Comparison of ENCODE assay signal across 16 mouse cellular contexts in genomic region chr3:85813101-85814014, GRCm38 (mm10). TPM values are rescaled to one million over a fixed set of nuclear protein-coding genes. Genes with fewer than 3 reads are reported as not detected.
A peak's percentile ranks its signal among the peaks of the same experiment; 100 is the strongest.
DNase-seq lines count a peak whose midpoint lies in the region; ATAC-seq and TF ChIP-seq lines count a peak whose summit lies in the region.
"Had no signal": no experiment of that assay in that cellular context is flagged by ENCODE, and none has a peak within 500 bp of the region (broad histone marks: within the 10 kb centered on the region; RNA-seq: fewer than 3 reads in every experiment).

No protein-coding gene starts in this region.

- no peak overlapping the region for H3K27ac ChIP-seq in kidney, embryonic 16.5 days (ENCODE audit: low read length)
- no peak overlapping the region for H3K27ac ChIP-seq in ES-E14 (ENCODE audit: insufficient read depth, low read depth, low read length, poor library complexity, severe bottlenecking)
- H3K27ac ChIP-seq: embryonic facial prominence, embryonic 15.5 days; limb, embryonic 15.5 days; midbrain, embryonic 13.5 days; neural tube, embryonic 13.5 days had no signal

- WGBS in kidney, embryonic 16.5 days, result 48% methylated on average over 4 of the region's 4 CpGs

- in situ Hi-C loops in ES-E14 (cut with MboI; ENCODE audit: low sequenced_read_pairs in 2 of 2, unreplicated experiment in 2 of 2) (no loop called here), Patski (cut with MboI; ENCODE audit: low pct_unique_long_range_greater_than_20kb) (no loop called here)

- no peaks in the 10 kb centered on the region for H3K9me3 ChIP-seq in kidney, embryonic 16.5 days (ENCODE audit: low read length)
- no peaks in the 10 kb centered on the region for H3K9me3 ChIP-seq in ES-E14 (ENCODE audit: control insufficient read depth, insufficient read depth, low read depth, low read length)
- H3K9me3 ChIP-seq: embryonic facial prominence, embryonic 15.5 days; G1E; limb, embryonic 15.5 days; midbrain, embryonic 13.5 days; neural tube, embryonic 13.5 days had no signal

- POLR2A ChIA-PET in Patski (lab: Charles Lee), result interaction anchor here (0.7 to 1.2 kb wide), 2 partner anchors 36 to 74 kb away, joined by 3 to 4 read pairs; partner anchors contain the start of genes Glt28d2 and Gm37240

- H3K4me3 ChIP-seq in kidney, embryonic 16.5 days (ENCODE audit: low read length), result no peak overlapping the region
- H3K4me3 ChIP-seq in ES-E14 (ENCODE audit: insufficient read depth in 1 of 2, low read depth in 1 of 2, low read length in 2 of 2, poor library complexity in 1 of 2, severe bottlenecking in 1 of 2), result no peak overlapping the region
- H3K4me3 ChIP-seq: embryonic facial prominence, embryonic 15.5 days; limb, embryonic 15.5 days; midbrain, embryonic 13.5 days; neural tube, embryonic 13.5 days had no signal

- ATAC-seq in kidney, embryonic 16.5 days (ENCODE audit: low FRiP score, low TSS enrichment), result no peak
- ATAC-seq in Patski, result peak; percentile 70
- ATAC-seq: forebrain, embryonic 16.5 days; inflammation-experienced regulatory T-cells, adult 6 months; midbrain, embryonic 13.5 days had no signal

- TF ChIP-seq CTCF in Patski (IDR thresholded peaks at IDR 0.05), result no peak

- no peaks in the 10 kb centered on the region for H3K27me3 ChIP-seq in kidney, embryonic 16.5 days (ENCODE audit: insufficient read depth, low read length)
- no peaks in the 10 kb centered on the region for H3K27me3 ChIP-seq in Patski
- H3K27me3 ChIP-seq: embryonic facial prominence, embryonic 15.5 days; limb, embryonic 15.5 days; midbrain, embryonic 13.5 days; neural tube, embryonic 13.5 days had no signal

- no peak overlapping the region for H3K9ac ChIP-seq in kidney, embryonic 16.5 days (replicated peaks; ENCODE audit: low read length)
- no peak overlapping the region for H3K9ac ChIP-seq in ES-E14 (ENCODE audit: insufficient read depth, low read depth, low read length, poor library complexity, severe bottlenecking)
- H3K9ac ChIP-seq: embryonic facial prominence, embryonic 15.5 days; limb, embryonic 15.5 days; midbrain, embryonic 13.5 days; neural tube, embryonic 13.5 days had no signal

- H3K4me2 ChIP-seq in kidney, embryonic 16.5 days (replicated peaks; ENCODE audit: low read depth, low read length), result no peak overlapping the region
- H3K4me2 ChIP-seq: embryonic facial prominence, embryonic 15.5 days; limb, embryonic 15.5 days; midbrain, embryonic 13.5 days; neural tube, embryonic 13.5 days had no signal

- CTCF ChIA-PET in Patski (lab: Charles Lee), result interaction anchor here (0.9 to 1.8 kb wide), 5 partner anchors 17 to 110 kb away, joined by 3 to 7 read pairs (median 3); no protein-coding TSS in a partner anchor

- DNase-seq in kidney, adult 18-20 months, result peak; percentile 39
- DNase-seq in ES-E14 (ENCODE audit: low read depth, low spot score) (peak; percentile 1), Patski (ENCODE audit: low read depth, low spot score) (no peak)
- DNase-seq in kidney, postnatal 25 days, result peak; percentile 29 to 52
- DNase-seq in left cerebral cortex, adult 8-10 months (ENCODE audit: low spot score in 2 of 2), result no peak
- no peak for DNase-seq in natural killer cell, adult 2 months (ENCODE audit: low spot score in 2 of 2)
- DNase-seq: cerebellum, adult 18-20 months; thymus, postnatal 36 days had no signal

- no peaks in the 10 kb centered on the region for H3K36me3 ChIP-seq in kidney, embryonic 16.5 days (ENCODE audit: insufficient read depth, low read length)
- H3K36me3 ChIP-seq in ES-E14 (ENCODE audit: control insufficient read depth, insufficient read depth, low read length, poor library complexity, severe bottlenecking), result no peaks in the 10 kb centered on the region
- H3K36me3 ChIP-seq: embryonic facial prominence, embryonic 15.5 days; G1E; limb, embryonic 15.5 days; midbrain, embryonic 13.5 days; neural tube, embryonic 13.5 days had no signal

- H3K4me1 ChIP-seq in kidney, embryonic 16.5 days (ENCODE audit: insufficient read depth, low read length), result peaks cover 10% of the 10 kb centered on the region
- H3K4me1 ChIP-seq in ES-E14 (ENCODE audit: control insufficient read depth in 2 of 2, insufficient read depth in 2 of 2, low read length in 2 of 2, poor library complexity in 1 of 2), result peaks cover 0 to 2% of the 10 kb centered on the region in 2 experiments; a peak in 1 of 4 replicates
- H3K4me1 ChIP-seq: embryonic facial prominence, embryonic 15.5 days; limb, embryonic 15.5 days; midbrain, embryonic 13.5 days; neural tube, embryonic 13.5 days had no signal

TF ChIP-seq in ES-E14, 5 proteins besides CTCF, POLR2A, EP300 and RAD21:
- no peak for TF ChIP-seq MAFK (IDR thresholded peaks at IDR 0.05; ENCODE audit: insufficient read depth, low read depth, low read length)
- no peak for TF ChIP-seq CHD2 (IDR thresholded peaks at IDR 0.05; ENCODE audit: low read depth, low read length)
- TF ChIP-seq ZC3H11A (IDR thresholded peaks at IDR 0.05; ENCODE audit: borderline replicate concordance, low read depth, low read length), result no peak
- TF ChIP-seq ZNF384 (IDR thresholded peaks at IDR 0.05; ENCODE audit: low read depth, low read length), result no peak
- no peak for TF ChIP-seq HCFC1 (IDR thresholded peaks at IDR 0.05; ENCODE audit: borderline replicate concordance, insufficient read depth, low read length)

RNA-seq across cellular contexts. Expression of gene Fam160a1, which starts 3.7 kb away (rescaled TPM):
- polyA plus RNA-seq in kidney, embryonic 16.5 days (2015; fragmentation: Nextera tagmentation; extraction: Ambion mirVana), result 6.1 and 6.7 TPM in 2 replicates
- 0.79 and 1.4 TPM in 2 replicates for total RNA-seq in ES-E14 (2012; rRNA removed)
- 22.4 TPM for polyA plus RNA-seq in Patski (2021)
- 1 to 10 TPM; 3.4 to 5.0 (median 3.9) TPM for total RNA-seq in left cerebral cortex, adult 8-10 months (2022)
- polyA plus RNA-seq: G1E had no signal

Comparison
In these comparisons a context has a peak if more than half of its experiments do, and no peak if none do; other contexts are left out.
1. DNase-seq: peak in kidney, adult 18-20 months (single experiment), ES-E14 (single experiment) and kidney, postnatal 25 days (2 of 2); none in Patski (single experiment), left cerebral cortex, adult 8-10 months (0 of 2) and natural killer cell, adult 2 months (0 of 2).